Mouse (Mus musculus) stomach, adult 2 months (tissue): ENCODE data around the gene Neurod1. TPM values are rescaled to one million over a fixed set of nuclear protein-coding genes. Genes with fewer than 3 reads are reported as not detected.

Experiments used
- polyA plus RNA-seq: library from polyadenylated mRNA; depleted of rRNA; stranded (reverse); fragments of >200 nt; gene quantifications from 2 replicates; pipeline ENCODE4 v1.2.3, GENCODE M21; 2012; rRNA removed

Gene Neurod1
- polyA plus RNA-seq = 0.40 and 0.55 TPM in 2 replicates

GRCm38 (mm10) chr2:79456575-79457349 lies at the start of gene Neurod1, which contains the start of gene Cerkl:
Gene Neurod1, minus strand, starts transcription at chr2:79456751.
Gene Cerkl, minus strand, starts transcription at chr2:79456785.

Other genes starting within 250 kb of the Neurod1 start
- 0.20 and 0.24 TPM in 2 replicates for gene Itga4, start 201.3 kb downstream of the Neurod1 start, polyA plus RNA-seq
- 0.04 and 0.13 TPM in 2 replicates for gene Cerkl, start within 50 bp of the Neurod1 start, polyA plus RNA-seq
- gene Itprid2, start 178.6 kb upstream of the Neurod1 start, polyA plus RNA-seq = 6.9 and 8.6 TPM in 2 replicates